Mouse (Mus musculus): ENCODE data around the gene Shank1. TPM values are rescaled to one million over a fixed set of nuclear protein-coding genes. Genes with fewer than 3 reads are reported as not detected.
A peak's percentile ranks its signal among the peaks of the same experiment; 100 is the strongest.

Shank1 gene
- polyA plus RNA-seq, 1 experiment from 2014 or later, result 2.2 TPM

- H3K9me3 ChIP-seq, result no peaks in the 10 kb centered on the region
- H3K27ac ChIP-seq, result no peak overlapping the region
- H3K4me2 ChIP-seq, result no peak overlapping the region
- 59% methylated on average over 3 of the region's 3 CpGs for WGBS
- no peaks in the 10 kb centered on the region for H3K36me3 ChIP-seq
- H3K4me1 ChIP-seq, result 0 out of 2 replicates have a peak, but pooled peaks cover 6% of the 10 kb centered on the region
- ATAC-seq (ENCODE audit: insufficient read depth, low FRiP score, low read depth), result no peak
- no peak overlapping the region for H3K9ac ChIP-seq
- H3K27me3 ChIP-seq (replicated peaks), result peaks cover 34% of the 10 kb centered on the region
- H3K4me3 ChIP-seq (replicated peaks), result no peak overlapping the region
These were observed 22.3 kb downstream of the Shank1 start for GRCm38 (mm10) chr7:44332336-44332735.

- Histone ChIP-seq H3K4me3 (replicated peaks) (no peak overlapping the region), H3K27me3 (replicated peaks) (peaks cover 52% of the 10 kb centered on the region), H3K9me3 (no peaks in the 10 kb centered on the region), H3K36me3 (no peaks in the 10 kb centered on the region), H3K4me2 (no peak overlapping the region), H3K27ac (no peak overlapping the region), H3K4me1 (0 out of 2 replicates have a peak, but pooled peaks cover 6% of the 10 kb centered on the region), H3K9ac (no peak overlapping the region)
- 68% methylated on average over 14 of the region's 14 CpGs for WGBS
- ATAC-seq (ENCODE audit: insufficient read depth, low FRiP score, low read depth), result no peak
These were observed 24.1 kb downstream of the Shank1 start for GRCm38 (mm10) chr7:44334139-44334538.

GRCm38 (mm10) chr7:44335031-44335878 lies 25.2 kb downstream of the Shank1 start:
- Histone ChIP-seq H3K27me3 (replicated peaks) (peaks cover 52% of the 10 kb centered on the region), H3K4me1 (0 out of 2 replicates have a peak, but pooled peaks cover 6% of the 10 kb centered on the region), H3K4me2 (peak overlapping the region; percentile 78), H3K27ac (no peak overlapping the region), H3K9me3 (no peaks in the 10 kb centered on the region), H3K9ac (no peak overlapping the region), H3K4me3 (replicated peaks) (peak overlapping the region; percentile 38), H3K36me3 (no peaks in the 10 kb centered on the region)
- WGBS, result 5% methylated on average over 27 of the region's 40 CpGs
- ATAC-seq (ENCODE audit: insufficient read depth, low FRiP score, low read depth), result peak; percentile 32; the same call in 1 of the 2 replicates

GRCm38 (mm10) chr7:44336046-44337021 lies 26.3 kb downstream of the Shank1 start:
- H3K27ac ChIP-seq, result no peak overlapping the region
- H3K9me3 ChIP-seq, result no peaks in the 10 kb centered on the region
- peak overlapping the region; percentile 38 for H3K4me3 ChIP-seq (replicated peaks)
- H3K27me3 ChIP-seq (replicated peaks), result peaks cover 52% of the 10 kb centered on the region
- H3K4me2 ChIP-seq, result peak overlapping the region; percentile 78
- peak; percentile 21; the same call in 1 of the 2 replicates for ATAC-seq (ENCODE audit: insufficient read depth, low FRiP score, low read depth)
- no peak overlapping the region for H3K9ac ChIP-seq
- 4% methylated on average over 43 of the region's 54 CpGs for WGBS
- 0 out of 2 replicates have a peak, but pooled peaks cover 6% of the 10 kb centered on the region for H3K4me1 ChIP-seq
- no peaks in the 10 kb centered on the region for H3K36me3 ChIP-seq

- Histone ChIP-seq H3K9me3 (no peaks in the 10 kb centered on the region), H3K27me3 (replicated peaks) (peaks cover 52% of the 10 kb centered on the region), H3K4me3 (replicated peaks) (no peak overlapping the region), H3K4me1 (0 out of 2 replicates have a peak, but pooled peaks cover 6% of the 10 kb centered on the region), H3K4me2 (0 out of 2 replicates have a peak overlapping the region, but pooled peaks have one; percentile 22), H3K36me3 (no peaks in the 10 kb centered on the region), H3K9ac (no peak overlapping the region), H3K27ac (no peak overlapping the region)
- WGBS, result 7% methylated on average over 32 of the region's 32 CpGs
- ATAC-seq (ENCODE audit: insufficient read depth, low FRiP score, low read depth), result no peak
These were observed 27.2 kb downstream of the Shank1 start for GRCm38 (mm10) chr7:44337121-44337849.

- Histone ChIP-seq H3K4me3 (replicated peaks) (no peak overlapping the region), H3K36me3 (no peaks in the 10 kb centered on the region), H3K27ac (no peak overlapping the region), H3K9me3 (no peaks in the 10 kb centered on the region), H3K27me3 (replicated peaks) (peaks cover 39% of the 10 kb centered on the region), H3K4me1 (0 out of 2 replicates have a peak, but pooled peaks cover 6% of the 10 kb centered on the region), H3K9ac (no peak overlapping the region), H3K4me2 (no peak overlapping the region)
- no peak for ATAC-seq (ENCODE audit: insufficient read depth, low FRiP score, low read depth)
- WGBS, result 54% methylated on average over 6 of the region's 6 CpGs
These were observed 30.2 kb downstream of the Shank1 start for GRCm38 (mm10) chr7:44340226-44340625.

- 81% methylated on average over 10 of the region's 10 CpGs for WGBS
- Histone ChIP-seq H3K4me1 (0 out of 2 replicates have a peak, but pooled peaks cover under 1% of the 10 kb centered on the region), H3K9me3 (no peaks in the 10 kb centered on the region), H3K36me3 (no peaks in the 10 kb centered on the region), H3K27ac (no peak overlapping the region), H3K4me2 (no peak overlapping the region), H3K27me3 (replicated peaks) (peaks cover 30% of the 10 kb centered on the region), H3K4me3 (replicated peaks) (no peak overlapping the region), H3K9ac (no peak overlapping the region)
- ATAC-seq (ENCODE audit: insufficient read depth, low FRiP score, low read depth), result no peak
These were observed 31.1 kb downstream of the Shank1 start for GRCm38 (mm10) chr7:44341119-44341518.

GRCm38 (mm10) chr7:44341714-44342113 lies 31.7 kb downstream of the Shank1 start:
- Histone ChIP-seq H3K27ac (no peak overlapping the region), H3K36me3 (no peaks in the 10 kb centered on the region), H3K27me3 (replicated peaks) (peaks cover 24% of the 10 kb centered on the region), H3K9me3 (no peaks in the 10 kb centered on the region), H3K9ac (no peak overlapping the region), H3K4me1 (no peaks in the 10 kb centered on the region), H3K4me2 (no peak overlapping the region), H3K4me3 (replicated peaks) (no peak overlapping the region)
- no peak for ATAC-seq (ENCODE audit: insufficient read depth, low FRiP score, low read depth)
- 59% methylated on average over 5 of the region's 5 CpGs for WGBS

GRCm38 (mm10) chr7:44343459-44344015 lies 33.5 kb downstream of the Shank1 start:
- Histone ChIP-seq H3K4me1 (no peaks in the 10 kb centered on the region), H3K9me3 (no peaks in the 10 kb centered on the region), H3K4me2 (no peak overlapping the region), H3K27me3 (replicated peaks) (peaks cover 6% of the 10 kb centered on the region), H3K27ac (no peak overlapping the region), H3K9ac (no peak overlapping the region), H3K36me3 (no peaks in the 10 kb centered on the region), H3K4me3 (replicated peaks) (no peak overlapping the region)
- WGBS, result 15% methylated on average over 11 of the region's 11 CpGs
- ATAC-seq (ENCODE audit: insufficient read depth, low FRiP score, low read depth), result no peak

- no peak for ATAC-seq (ENCODE audit: insufficient read depth, low FRiP score, low read depth)
- Histone ChIP-seq H3K4me2 (no peak overlapping the region), H3K4me3 (replicated peaks) (no peak overlapping the region), H3K27me3 (replicated peaks) (0 out of 2 replicates have a peak, but pooled peaks cover 4% of the 10 kb centered on the region), H3K9ac (no peak overlapping the region), H3K4me1 (no peaks in the 10 kb centered on the region), H3K27ac (no peak overlapping the region), H3K9me3 (no peaks in the 10 kb centered on the region), H3K36me3 (no peaks in the 10 kb centered on the region)
- 67% methylated on average over 12 of the region's 12 CpGs for WGBS
These were observed 34.6 kb downstream of the Shank1 start for GRCm38 (mm10) chr7:44344622-44345021.

GRCm38 (mm10) chr7:44349043-44349442 lies 39.0 kb downstream of the Shank1 start:
- ATAC-seq (ENCODE audit: insufficient read depth, low FRiP score, low read depth), result no peak
- WGBS, result 24% methylated on average over 3 of the region's 3 CpGs

More at GRCm38 (mm10) chr7:44349043-44349442, 39.0 kb downstream of the Shank1 start:
- no peaks in the 10 kb centered on the region for H3K9me3 ChIP-seq
- H3K27me3 ChIP-seq (replicated peaks), result peaks cover 35% of the 10 kb centered on the region
- H3K9ac ChIP-seq, result no peak overlapping the region
- H3K36me3 ChIP-seq, result no peaks in the 10 kb centered on the region
- H3K4me1 ChIP-seq, result peaks cover 28% of the 10 kb centered on the region
- no peak overlapping the region for H3K4me2 ChIP-seq
- H3K27ac ChIP-seq, result no peak overlapping the region
- no peak overlapping the region for H3K4me3 ChIP-seq (replicated peaks)

Measured in stomach, embryonic 15.5 days (tissue).